Mouse (Mus musculus) thymus, adult 18-20 months (tissue): ENCODE results near the gene Agmat.
A peak's percentile ranks its signal among the peaks of the same experiment; 100 is the strongest.

ENCODE experiments used
- DNase-seq, 2 experiments: peaks; one replicate each; pipeline ENCODE4 v3.0.0; 2022; ENCODE audit warnings: mixed read lengths in 2 of 2

The Agmat gene

GRCm38 (mm10) chr4:141781201-141781985, 34.9 kb downstream of the Agmat start:
- DNase-seq = no peak

GRCm38 (mm10) chr4:141784835-141785234, 38.4 kb downstream of the Agmat start:
- DNase-seq = no peak

GRCm38 (mm10) chr4:141786141-141786540, 39.7 kb downstream of the Agmat start:
- DNase-seq = no peak

GRCm38 (mm10) chr4:141787046-141787445, 40.6 kb downstream of the Agmat start:
- DNase-seq = no peak

GRCm38 (mm10) chr4:141787462-141787861, 41.0 kb downstream of the Agmat start:
- no peak for DNase-seq

- DNase-seq = no peak
Observed at GRCm38 (mm10) chr4:141789564-141790218, 43.2 kb downstream of the Agmat start.

- DNase-seq = peak; percentile 94 to 97
Observed at GRCm38 (mm10) chr4:141790524-141790990, 44.1 kb downstream of the Agmat start, which contains the start of gene Dnajc16. TSS of gene Dnajc16 (minus strand) at chr4:141790931.

GRCm38 (mm10) chr4:141791486-141791885, 45.0 kb downstream of the Agmat start:
- no peak for DNase-seq

GRCm38 (mm10) chr4:141791951-141792350, 45.5 kb downstream of the Agmat start:
- no peak for DNase-seq

- DNase-seq = peak in 1 of 2 experiments; percentile 3
Observed at GRCm38 (mm10) chr4:141792554-141793281, 46.2 kb downstream of the Agmat start.

- peak; percentile 94 for DNase-seq
Observed at GRCm38 (mm10) chr4:141793282-141794151, 47.0 kb downstream of the Agmat start, which contains the start of gene Casp9. TSS of gene Casp9 (plus strand) at chr4:141793612.

GRCm38 (mm10) chr4:141794152-141794535, 47.7 kb downstream of the Agmat start:
- no peak for DNase-seq

- DNase-seq = no peak
Observed at GRCm38 (mm10) chr4:141796356-141796755, 49.9 kb downstream of the Agmat start.

GRCm38 (mm10) chr4:141796954-141797353, 50.5 kb downstream of the Agmat start:
- no peak for DNase-seq

GRCm38 (mm10) chr4:141797545-141797944, 51.1 kb downstream of the Agmat start:
- DNase-seq = no peak

GRCm38 (mm10) chr4:141804105-141804504, 57.6 kb downstream of the Agmat start:
- DNase-seq = no peak

GRCm38 (mm10) chr4:141805886-141806285, 59.4 kb downstream of the Agmat start:
- no peak for DNase-seq
